Mouse (Mus musculus): ENCODE results near the gene Ipcef1. TPM values are rescaled to one million over a fixed set of nuclear protein-coding genes. Genes with fewer than 3 reads are reported as not detected.

The Ipcef1 gene
- polyA plus RNA-seq, 1 experiment from 2014 or later: 0.30 TPM

- 67% methylated on average over 1 of the region's 1 CpGs for WGBS
- Histone ChIP-seq H3K9me3 (ENCODE audit: control insufficient read depth, low read length) (no peaks in the 10 kb centered on the region), H3K27ac (replicated peaks) (no peak overlapping the region), H3K4me2 (replicated peaks; ENCODE audit: low read depth) (no peak overlapping the region), H3K36me3 (ENCODE audit: control insufficient read depth, insufficient read depth, low read length) (no peaks in the 10 kb centered on the region), H3K27me3 (ENCODE audit: control insufficient read depth, insufficient read depth, low read length) (no peaks in the 10 kb centered on the region), H3K9ac (ENCODE audit: low read length) (no peak overlapping the region), H3K4me3 (ENCODE audit: low read depth, low read length) (no peak overlapping the region), H3K4me1 (replicated peaks; ENCODE audit: control insufficient read depth, insufficient read depth) (no peaks in the 10 kb centered on the region)
- no peak for DNase-seq (ENCODE audit: low spot score)
- ATAC-seq (ENCODE audit: low FRiP score, low TSS enrichment): no peak
- TF ChIP-seq EP300 (optimal IDR thresholded peaks at IDR 0.05) (no peak), CTCF (IDR thresholded peaks at IDR 0.05; ENCODE audit: low read depth) (no peak)
These were observed 206.0 kb downstream of the Ipcef1 start for GRCm38 (mm10) chr10:6846283-6846682.

GRCm38 (mm10) chr10:6842225-6842624, 210.1 kb downstream of the Ipcef1 start:
- Histone ChIP-seq H3K36me3 (ENCODE audit: control insufficient read depth, insufficient read depth, low read length) (no peaks in the 10 kb centered on the region), H3K27me3 (ENCODE audit: control insufficient read depth, insufficient read depth, low read length) (no peaks in the 10 kb centered on the region), H3K9ac (ENCODE audit: low read length) (no peak overlapping the region), H3K4me1 (replicated peaks; ENCODE audit: control insufficient read depth, insufficient read depth) (no peaks in the 10 kb centered on the region), H3K27ac (replicated peaks) (no peak overlapping the region), H3K4me2 (replicated peaks; ENCODE audit: low read depth) (no peak overlapping the region), H3K9me3 (ENCODE audit: control insufficient read depth, low read length) (no peaks in the 10 kb centered on the region), H3K4me3 (ENCODE audit: low read depth, low read length) (no peak overlapping the region)
- ATAC-seq (ENCODE audit: low FRiP score, low TSS enrichment): no peak
- 43% methylated on average over 1 of the region's 1 CpGs for WGBS
- TF ChIP-seq EP300 (optimal IDR thresholded peaks at IDR 0.05) (no peak), CTCF (IDR thresholded peaks at IDR 0.05; ENCODE audit: low read depth) (no peak)
- DNase-seq (ENCODE audit: low spot score): no peak

Other genes starting within 250 kb of the Ipcef1 start
- 7.0 and 7.6 TPM in 2 replicates for gene Cnksr3, start 159.8 kb upstream of the Ipcef1 start, polyA plus RNA-seq (2015; fragmentation: Nextera tagmentation; extraction: Ambion mirVana)